Mouse (Mus musculus) heart, adult 2 months (tissue): ENCODE data around the gene Mrpl45.

Source experiments
- CTCF ChIP-seq: fragments of 200-600 bp; IDR thresholded peaks from 2 replicates; pipeline ENCODE4 v1.8.1; 2022; ENCODE audit warnings: antibody characterized with exemption, mild to moderate bottlenecking, moderate library complexity
- POLR2A ChIP-seq: fragments of 200-500 bp; IDR thresholded peaks from 2 replicates; pipeline ENCODE4 v1.6.1; 2011; ENCODE audit warnings: mild to moderate bottlenecking, low read depth, low read length, control low read depth; ENCODE audit not compliant: insufficient read depth

DNA sequence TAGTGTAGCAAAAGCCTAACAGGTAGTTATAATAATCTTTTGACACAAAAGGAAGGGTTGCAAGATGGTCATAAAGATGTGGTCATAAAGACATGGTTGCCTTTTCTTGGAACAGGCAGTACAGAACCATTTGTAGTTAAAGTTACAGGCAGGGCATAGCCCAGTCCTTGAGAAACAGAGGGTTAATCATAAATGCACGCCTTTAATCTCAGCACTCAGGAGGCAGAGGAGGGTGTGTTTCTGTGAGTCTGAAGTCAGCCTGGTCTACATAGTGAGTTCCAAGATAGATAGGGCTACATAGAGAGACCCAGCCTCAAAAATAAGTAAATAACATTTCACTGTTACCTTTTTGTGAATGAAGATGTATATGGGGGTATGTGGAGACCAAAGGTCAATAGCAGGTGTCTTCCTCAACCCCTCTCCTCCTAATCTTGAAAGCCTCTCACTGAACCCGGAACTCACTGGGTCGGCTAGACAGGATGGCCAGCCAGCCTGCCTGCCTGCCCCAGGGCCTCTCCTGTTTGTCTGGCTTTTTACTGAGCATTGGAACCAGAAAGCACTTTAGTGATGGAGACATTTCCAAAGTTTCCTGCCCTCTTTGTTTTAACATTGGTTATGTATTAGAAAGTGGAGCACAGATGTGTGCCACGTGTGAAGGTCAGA is 37.5 kb downstream of the Mrpl45 start:
- TF ChIP-seq POLR2A (no peak), CTCF (no peak)
